Mouse (Mus musculus): ENCODE data around the gene F2.
A peak's percentile ranks its signal among the peaks of the same experiment; 100 is the strongest.
"Not testable (repeated sequence)": the region's sequence is repeated elsewhere in the genome, so short reads cannot be mapped to it uniquely, and the experiment has no call there.

Gene F2

DNA sequence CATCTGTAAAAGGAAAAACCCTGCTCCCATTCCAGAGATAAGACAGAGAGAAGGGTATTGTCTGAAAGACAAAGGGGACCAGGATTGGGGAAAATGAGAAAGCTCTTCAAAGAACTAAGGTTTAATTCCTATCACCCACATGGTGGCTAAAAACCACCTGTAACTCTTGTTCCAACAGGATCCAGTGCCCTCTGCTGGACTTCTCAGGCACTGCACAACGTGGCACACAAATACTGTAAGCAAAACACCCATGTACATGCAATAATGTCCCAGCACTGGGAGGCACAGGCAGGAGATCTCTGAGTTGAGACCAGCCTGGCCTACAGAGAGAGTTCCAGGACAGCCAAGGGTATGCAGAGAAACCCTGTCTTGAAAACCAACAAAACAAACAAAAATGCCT is 10.5 kb upstream of the F2 start:
- DNase-seq (ENCODE audit: inconsistent ontology term), result peak; percentile 33

DNA sequence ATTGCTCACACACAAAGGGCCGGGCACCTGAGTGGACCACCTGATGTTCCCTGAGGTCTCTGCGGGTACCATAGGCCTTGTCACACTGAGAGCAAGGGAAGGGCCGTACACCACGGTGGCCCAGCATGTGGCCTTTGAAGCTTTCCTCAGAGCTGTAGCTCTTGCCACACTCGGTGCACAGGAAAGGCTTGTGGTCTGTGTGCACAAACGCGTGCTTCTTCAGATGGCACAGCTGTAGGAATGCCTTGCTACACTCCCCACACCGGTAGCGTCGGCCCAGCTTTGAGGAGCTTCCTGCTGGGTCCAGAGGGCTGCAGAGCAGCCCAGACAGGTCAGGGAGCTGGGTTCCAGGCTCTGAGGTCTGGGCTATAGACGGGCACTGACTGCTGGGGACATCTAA is 9.6 kb upstream of the F2 start:
- DNase-seq (ENCODE audit: inconsistent ontology term), result no peak

DNA sequence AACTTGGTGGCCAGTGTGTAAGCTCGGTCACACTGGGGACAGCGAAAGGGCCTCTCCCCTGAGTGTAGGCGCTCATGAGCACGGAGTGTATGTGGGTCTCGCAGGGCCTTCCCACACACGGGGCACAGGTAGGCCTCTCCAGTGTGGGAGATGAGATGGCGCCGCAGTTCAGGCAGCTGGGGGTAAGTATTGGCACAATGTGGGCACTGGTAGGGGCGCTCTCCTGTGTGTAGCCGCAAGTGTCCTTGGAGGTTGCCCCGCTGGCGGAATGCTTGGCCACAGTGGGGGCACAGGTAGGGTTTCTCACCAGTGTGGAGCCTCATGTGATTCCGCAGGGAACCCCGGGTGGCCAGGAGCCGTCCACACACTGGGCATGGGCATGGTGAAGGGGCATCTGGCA is 9.1 kb upstream of the F2 start:
- DNase-seq (ENCODE audit: inconsistent ontology term), result no peak

DNA sequence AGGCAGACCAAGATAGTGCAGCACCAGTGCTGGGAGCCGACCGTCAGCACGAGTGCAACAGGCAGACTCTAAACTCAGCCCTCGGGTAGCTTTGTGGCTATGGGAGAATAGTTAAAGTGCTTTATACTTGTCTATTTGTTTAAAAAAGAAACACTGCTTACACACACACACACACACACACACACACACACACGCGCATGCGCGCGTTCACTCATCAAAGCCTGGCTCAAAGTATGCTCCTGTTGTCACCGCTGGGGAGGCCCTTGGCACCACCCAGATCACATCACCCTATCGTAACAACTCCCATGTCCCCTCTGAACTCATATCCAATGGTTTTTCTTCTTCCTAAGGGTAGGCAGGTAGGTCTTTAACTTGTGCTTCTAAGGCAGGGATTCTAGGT is 7.8 kb upstream of the F2 start:
- DNase-seq (ENCODE audit: inconsistent ontology term), result no peak

DNA sequence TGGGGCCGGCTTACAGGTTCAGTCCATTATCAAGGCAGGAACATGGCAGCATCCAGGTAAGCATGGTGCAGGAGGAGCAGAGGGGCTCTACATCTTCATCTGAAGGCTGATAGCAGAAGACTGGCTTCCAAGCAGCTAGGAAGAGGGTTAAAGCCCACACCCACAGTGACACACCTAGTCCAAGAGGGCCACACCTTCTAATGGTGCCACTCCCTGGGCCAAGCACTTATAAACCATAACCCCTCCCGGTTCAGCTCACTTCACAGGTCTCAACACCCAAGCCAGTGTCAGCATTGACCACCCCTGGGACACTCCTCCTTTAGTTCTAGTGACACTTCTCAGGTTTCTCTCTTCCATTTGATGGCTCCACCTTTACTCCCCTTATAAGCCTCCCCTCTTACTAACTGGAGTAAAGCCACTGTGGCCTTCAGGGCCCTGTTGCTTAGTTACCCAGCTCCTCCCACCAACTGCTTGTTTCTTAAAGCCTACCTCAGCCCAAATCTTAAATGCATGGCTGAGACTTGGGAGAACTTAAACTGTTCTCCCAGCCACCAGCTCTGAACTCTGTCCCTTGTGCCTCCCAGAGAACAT is 6.7 kb upstream of the F2 start:
- no peak for DNase-seq (ENCODE audit: inconsistent ontology term)

DNA sequence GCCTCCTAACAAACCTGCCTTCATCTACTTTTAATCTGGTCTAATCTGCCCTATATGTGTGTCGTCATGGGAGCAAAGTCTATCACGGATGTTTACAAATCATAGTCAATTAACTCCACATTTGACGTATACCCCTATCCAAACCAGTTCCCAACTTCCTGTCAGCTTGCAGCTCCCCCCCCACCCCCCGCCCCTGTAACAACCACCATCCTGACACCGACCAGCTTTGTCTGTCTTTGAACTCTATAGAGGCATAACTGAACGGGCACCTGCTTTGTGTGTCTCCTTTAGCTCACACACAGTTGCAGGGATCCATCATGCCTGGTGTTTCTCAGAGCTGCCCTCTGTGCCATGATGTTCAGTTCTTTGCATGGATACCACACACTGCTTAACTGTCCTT is 2.7 kb upstream of the F2 start:
- DNase-seq (ENCODE audit: inconsistent ontology term), result no peak

DNA sequence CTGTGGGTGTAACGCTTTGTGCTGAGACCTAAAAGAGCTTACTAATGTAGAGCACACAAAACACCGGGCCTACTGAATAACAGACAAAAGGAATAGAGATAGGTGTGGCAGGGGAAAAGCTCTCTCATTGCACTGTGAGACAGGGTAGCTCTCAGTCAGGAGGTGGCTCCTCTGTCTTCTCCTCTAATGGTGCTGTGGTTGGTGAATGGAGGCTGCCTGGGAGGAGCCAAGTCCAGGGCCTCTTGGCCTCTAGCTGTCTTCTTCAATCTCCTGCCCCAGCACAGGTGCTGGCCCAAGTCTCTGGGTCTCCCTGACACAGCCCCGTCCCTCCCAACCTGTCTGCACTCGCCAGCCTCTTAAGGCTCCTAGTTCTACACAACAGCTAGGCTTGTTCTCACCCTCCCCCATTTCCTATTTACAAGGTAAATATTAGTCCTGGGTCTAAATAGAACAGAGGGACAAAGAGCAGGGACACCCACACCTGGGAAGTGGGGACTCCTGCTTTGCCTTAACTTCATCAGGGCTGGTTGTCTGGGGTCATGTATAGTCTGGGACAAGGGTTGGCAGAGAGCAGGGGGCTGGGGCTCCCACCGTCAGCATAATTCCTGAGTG is 619 bp upstream of the F2 start:
- DNase-seq (ENCODE audit: inconsistent ontology term), result no peak

DNA sequence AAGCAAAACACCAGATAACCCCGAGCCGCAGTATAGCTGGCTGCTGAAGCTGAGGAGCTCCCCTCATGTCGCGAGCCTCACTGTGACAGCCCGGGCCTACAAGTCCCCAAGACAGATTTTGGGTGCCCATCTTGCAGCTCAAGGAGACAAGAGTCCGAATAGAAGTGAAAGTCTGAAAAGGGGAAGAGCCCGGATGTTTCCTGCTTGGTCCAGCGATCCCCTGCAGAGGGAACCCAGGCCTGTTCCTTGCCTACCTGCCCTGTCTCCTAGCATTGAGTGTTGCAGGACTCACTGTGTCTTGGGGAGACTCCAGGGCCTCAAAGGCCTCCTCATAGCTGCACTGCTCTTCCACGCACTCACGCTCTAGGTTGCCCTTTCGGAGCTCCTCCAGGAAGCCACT is 728 bp downstream of the F2 start:
- no peak for DNase-seq (ENCODE audit: inconsistent ontology term)

DNA sequence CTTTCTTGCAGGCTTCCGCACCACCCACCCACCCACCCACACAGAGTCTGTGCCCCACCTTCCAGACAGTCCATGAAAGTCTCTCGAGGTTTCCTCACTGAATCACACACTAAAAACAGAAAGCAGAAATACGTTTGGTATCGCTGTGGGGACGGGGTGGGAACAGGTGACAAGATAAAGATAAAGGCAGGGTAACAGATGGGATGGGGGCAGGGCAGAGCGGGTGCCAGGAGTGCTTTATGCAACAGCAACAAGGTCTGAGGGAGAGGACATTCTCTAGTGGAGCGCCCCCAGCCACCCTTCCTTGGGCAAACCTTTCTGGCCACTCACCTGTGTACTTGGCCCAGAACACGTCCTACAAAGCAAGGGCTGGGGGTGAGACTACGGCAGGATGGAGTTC is 1.4 kb downstream of the F2 start:
- DNase-seq (ENCODE audit: inconsistent ontology term), result no peak

DNA sequence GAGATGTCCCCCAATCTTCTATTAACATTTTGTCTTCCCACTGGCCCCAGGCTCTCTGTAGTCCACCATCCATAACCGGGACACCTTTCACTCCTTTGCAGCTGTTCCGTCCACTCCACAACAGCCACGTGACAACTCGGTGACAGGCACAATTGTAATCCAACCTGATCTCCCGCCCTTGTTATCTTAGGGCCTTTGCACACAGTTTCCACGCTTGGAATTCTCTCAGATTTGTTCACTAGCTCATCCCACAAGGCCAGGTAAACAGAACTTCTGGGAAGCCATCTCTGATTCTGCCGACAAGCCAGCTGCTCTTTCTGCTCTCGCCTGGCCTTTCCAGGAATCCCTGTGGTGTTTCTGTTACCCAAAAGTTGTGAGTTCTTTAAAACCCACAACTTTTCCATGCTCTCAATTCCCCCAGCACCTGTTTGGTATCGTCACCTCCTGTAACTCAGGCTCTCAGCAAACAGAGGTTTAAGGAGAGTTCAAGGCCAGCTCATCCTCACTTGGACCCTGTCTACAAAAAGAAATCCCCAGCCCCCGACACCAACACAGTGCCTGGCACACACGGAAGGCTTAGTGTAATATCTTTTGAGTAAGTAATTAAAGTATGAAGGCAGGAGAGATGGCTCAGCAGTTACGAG is 2.8 kb downstream of the F2 start:
- DNase-seq (ENCODE audit: inconsistent ontology term), result no peak

DNA sequence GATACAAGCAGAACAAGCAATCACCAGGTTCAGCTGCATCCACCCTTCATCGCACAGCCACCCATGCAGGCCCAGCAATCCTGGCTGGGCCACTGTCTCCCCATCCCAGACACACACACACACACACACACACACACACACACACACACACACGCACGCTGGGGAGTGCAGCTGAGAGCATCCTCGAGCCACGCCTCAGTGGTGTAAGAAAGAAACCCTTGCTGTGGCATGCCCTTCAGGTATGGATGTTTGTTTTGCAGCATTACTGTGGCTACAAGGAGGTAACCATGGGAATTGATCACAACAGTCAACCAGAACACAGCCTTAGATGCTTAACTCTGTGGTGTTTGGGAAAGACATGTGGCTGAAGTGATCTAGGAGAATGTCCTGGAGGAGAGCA is 3.9 kb downstream of the F2 start:
- DNase-seq (ENCODE audit: inconsistent ontology term), result no peak

DNA sequence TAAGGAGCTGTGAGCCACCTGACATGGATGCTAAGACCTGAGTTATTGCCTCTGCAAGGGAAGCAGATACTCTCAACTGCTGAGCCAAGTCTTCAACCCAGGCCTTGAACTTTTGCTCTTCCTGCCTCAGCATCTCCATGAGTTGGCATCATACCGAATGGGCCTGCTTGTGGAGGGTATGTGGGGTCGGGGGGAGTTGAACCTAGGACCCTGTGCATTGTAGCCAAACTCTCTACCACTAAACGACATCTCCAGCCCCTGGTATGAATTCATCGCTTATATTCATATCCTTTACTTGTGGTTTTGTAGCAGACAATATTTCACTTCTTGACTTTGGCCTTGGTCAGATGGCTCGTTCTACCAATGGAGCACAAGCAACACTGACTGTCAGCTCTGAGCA is 4.4 kb downstream of the F2 start:
- no peak for DNase-seq (ENCODE audit: inconsistent ontology term)

DNA sequence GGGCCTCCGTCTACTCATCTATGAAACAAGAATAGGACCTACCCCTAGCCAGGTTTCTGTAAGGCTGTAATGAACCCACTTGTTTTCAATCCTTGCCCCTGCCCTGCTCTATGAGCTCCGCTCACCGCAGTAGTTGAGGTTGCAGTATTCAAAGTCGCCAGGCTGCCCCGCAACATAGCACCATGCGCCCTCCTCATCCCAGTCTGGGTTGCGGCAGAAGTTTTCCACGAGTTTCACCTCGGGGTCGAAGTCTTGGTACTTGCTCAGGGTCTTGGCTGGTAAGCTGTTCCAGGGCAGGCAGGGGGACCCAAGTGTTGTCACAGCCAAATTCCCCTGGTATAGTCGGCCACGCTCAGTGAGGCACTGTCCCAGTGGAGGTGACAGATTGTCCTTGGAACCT is 5.8 kb downstream of the F2 start:
- no peak for DNase-seq (ENCODE audit: inconsistent ontology term)

DNA sequence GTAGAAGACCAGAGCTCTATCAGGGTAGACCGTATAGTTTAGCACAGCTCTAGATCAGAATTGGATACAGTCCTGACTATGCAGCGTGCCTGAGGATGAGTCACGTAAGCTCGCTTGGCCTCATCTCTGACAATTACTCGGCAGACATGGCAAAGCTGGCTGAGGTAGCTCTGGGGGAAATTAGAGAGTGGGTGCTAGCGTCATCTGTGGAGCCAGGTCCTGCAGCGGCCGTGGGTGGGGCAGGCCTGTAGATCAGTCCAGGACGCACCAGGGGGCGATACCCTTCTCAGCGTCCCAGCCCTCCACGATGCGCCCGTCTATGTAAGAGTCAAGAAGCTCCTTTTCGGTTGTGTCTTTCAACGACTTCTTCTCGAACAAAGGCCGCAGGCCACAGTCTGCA is 6.5 kb downstream of the F2 start:
- DNase-seq (ENCODE audit: inconsistent ontology term), result no peak

DNA sequence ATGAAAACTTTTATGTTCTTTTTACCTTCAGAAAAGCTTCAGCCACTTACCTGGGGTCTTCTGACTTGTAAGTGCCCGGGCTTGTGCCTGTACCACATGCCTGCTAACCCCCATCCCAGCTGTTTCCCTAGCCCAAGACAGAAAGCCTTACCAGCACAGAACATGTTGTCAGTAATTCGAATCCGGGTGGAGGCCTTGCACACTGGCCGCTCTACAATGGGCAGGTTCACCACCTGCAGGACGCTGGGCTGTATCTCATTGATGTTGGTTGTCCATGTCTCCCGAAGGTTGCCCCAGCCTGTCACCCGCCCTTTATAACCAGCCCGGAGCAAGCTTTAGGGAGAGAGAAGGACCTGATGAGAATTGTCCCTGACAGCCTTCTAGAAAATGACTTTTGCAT is 8.0 kb downstream of the F2 start:
- DNase-seq (ENCODE audit: inconsistent ontology term), result no peak

DNA sequence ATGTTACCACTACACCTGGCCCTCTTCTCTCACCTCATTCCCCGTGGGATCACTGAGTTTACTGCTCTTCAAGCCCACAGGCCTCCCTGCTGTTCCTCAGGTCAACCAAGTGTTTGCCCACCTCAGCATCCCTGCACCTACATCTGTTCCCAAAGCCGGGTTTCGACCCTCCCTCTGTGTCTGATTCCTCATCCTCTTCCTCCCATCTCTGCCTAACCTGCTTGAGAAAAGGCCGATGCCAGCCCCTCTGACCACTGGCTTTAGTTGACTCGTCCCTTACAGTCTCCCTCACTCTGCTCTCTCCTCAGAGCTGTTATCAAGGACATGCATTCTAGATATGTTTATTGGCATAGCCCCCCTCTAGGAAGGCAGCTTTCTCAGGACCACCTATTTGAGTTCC is 8.7 kb downstream of the F2 start:
- DNase-seq (ENCODE audit: inconsistent ontology term), result no peak

DNA sequence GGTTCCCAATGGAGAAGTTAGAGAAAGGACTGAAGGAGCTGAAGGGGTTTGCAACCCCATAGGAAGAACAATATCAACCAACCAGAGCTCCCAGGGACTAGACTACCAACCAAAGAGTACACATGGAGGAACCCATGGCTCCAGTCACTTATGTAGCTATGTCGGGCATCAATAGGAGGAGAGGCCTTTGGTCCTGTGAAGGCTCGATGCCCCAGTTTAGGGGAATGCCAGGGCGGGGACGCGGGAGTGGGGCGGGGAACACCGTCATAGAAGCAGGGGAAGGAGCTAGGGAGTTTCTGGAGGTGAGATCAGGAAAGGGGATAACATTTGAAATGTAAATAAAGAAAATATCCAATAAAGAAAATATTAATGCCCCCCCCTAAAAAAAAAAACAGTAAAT is 12.8 kb downstream of the F2 start:
- not testable (repeated sequence) for DNase-seq (ENCODE audit: inconsistent ontology term)

DNA sequence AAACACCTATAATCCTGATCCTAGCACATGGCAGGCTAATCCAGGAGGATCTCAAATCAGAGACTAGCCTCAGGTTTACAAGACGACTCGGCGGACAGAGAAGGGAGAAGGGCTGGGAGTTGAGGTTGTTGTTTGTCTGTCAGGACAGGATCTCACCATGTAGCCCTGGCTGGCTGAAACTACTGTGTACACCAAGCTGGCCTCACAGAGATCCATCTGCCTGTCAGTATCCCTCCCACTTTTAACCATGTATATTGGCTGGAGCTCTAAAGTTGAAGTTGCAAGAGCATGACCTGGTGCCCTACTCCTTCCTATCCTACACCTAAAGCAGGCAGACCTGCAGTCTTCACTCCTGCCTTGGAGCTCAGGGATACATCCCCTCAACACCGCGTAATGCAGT is 13.9 kb downstream of the F2 start:
- DNase-seq (ENCODE audit: inconsistent ontology term), result no peak

DNA sequence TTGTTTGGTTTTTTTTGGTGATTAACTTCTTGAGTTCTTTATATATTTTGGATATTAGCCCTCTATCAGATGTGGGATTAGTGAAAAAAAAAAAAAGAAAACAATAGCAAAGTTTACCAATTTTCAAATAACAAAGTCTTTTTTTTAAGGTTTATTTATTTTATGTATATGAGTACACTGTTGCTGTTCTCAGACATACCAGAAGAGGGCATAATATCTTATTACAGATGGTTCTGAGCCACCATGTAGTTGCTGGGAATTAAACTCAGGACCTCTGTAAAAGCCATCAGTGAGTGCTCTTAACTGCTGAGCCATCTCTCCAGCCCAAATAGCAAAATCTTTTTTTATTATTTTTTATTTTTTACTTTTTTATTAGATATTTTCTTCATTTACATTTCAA is 26.8 kb downstream of the F2 start:
- DNase-seq (ENCODE audit: inconsistent ontology term), result not testable (repeated sequence)

DNA sequence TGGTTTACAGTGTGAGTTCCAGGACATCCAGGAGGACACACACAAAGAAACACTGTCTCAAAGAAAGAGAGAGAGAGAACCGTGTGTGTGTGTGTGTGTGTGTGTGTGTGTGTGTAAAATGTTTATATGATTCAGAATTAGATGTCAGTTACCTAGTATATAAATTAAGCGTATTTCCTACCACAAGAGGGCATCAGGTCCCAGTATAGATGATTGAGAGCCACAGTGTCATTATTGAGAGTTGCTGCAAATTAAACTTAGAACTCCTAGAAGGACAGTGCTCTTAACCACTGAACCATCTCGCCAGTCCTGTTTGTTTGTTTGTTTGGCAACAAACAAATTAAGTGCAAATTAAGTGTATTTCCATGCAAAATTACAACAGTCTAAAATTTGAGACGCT is 33.8 kb downstream of the F2 start:
- no peak for DNase-seq (ENCODE audit: inconsistent ontology term)

DNA sequence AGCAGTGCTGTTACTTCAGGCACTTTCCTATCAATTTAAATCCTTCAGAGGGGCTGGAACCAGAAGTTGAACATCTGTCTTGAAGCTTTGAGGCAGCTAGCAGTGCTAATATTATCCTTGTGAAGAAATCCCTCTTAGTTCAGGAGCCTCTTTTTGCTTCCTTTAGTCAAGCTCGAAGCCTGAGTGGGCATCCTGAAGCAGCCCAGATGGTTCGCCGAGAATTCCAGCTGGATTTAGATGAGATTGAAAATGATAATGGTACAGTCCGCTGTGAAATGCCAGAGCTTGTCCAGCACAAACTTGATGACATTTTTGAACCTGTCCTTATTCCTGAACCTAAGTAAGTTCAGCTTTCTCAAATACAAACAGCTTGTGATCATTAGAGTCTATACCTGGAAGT is 35.7 kb downstream of the F2 start:
- no peak for DNase-seq (ENCODE audit: inconsistent ontology term)

DNA sequence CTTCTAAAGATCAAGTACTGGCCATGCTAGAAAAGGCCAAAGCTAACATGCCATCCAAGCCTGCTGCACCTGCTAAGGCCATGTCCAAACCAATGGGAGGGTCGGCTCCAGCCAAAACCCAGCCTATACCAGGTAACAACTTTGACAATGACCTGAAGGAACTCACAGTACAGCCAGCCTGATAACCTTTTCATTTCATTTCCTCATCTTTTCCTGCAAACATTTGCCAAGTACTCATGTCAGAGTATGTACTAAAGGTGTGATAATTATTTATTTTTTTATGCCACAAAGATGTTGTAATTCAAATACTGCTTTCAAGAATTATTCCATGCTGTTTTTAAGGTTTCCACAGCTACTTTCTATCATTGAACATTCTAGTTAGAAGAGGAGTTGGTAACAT is 50.0 kb downstream of the F2 start:
- no peak for DNase-seq (ENCODE audit: inconsistent ontology term)

DNA sequence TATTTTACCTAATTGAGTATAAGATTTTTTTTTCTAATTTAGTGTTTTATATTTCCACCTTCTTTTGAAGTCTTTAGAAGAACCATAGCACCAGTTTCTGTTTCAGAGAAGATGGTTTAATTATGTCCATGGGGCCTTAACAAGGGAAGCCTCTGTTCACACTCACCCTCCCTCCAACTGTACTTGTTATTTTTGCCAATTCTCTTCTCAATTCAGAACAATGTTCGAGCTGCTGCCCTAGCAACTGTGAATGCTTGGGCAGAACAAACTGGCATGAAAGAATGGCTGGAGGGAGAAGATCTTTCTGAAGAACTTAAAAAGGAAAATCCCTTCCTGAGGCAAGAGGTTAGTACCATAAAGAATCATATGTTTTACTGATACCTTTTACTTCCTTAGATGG is 55.3 kb downstream of the F2 start:
- DNase-seq (ENCODE audit: inconsistent ontology term), result peak; percentile 65

All from Muller cell, postnatal 12 days (primary cell).